Mouse (Mus musculus) forebrain, embryonic 12.5 days (tissue): ENCODE results near the gene Lypd6b. TPM values are rescaled to one million over a fixed set of nuclear protein-coding genes. Genes with fewer than 3 reads are reported as not detected.
A peak's percentile ranks its signal among the peaks of the same experiment; 100 is the strongest.

Experiments used
- ATAC-seq: fragments of 200-750 bp; cut with Nextera tagmentation; 2 replicates; pipeline ENCODE4 v1.8.0; 2017; ENCODE audit warnings: moderate TSS enrichment; ENCODE audit not compliant: low FRiP score
- H3K27ac ChIP-seq: fragments of 300-500 bp; sonication (generic); 2 replicates; pipeline ENCODE4 v1.5.1; 2016; ENCODE audit warnings: mild to moderate bottlenecking
- H3K27me3 ChIP-seq: fragments of 300-500 bp; sonication (generic); 2 replicates; pipeline ENCODE4 v1.6.1; 2016; ENCODE audit warnings: mild to moderate bottlenecking
- H3K36me3 ChIP-seq: fragments of 300-500 bp; sonication (generic); replicated peaks from 2 replicates; pipeline ENCODE4 v1.6.1; 2016; ENCODE audit warnings: mild to moderate bottlenecking
- H3K4me1 ChIP-seq: fragments of 300-500 bp; sonication (generic); 2 replicates; pipeline ENCODE4 v1.6.1; 2016
- H3K4me2 ChIP-seq: fragments of 300-500 bp; sonication (generic); 2 replicates; pipeline ENCODE4 v1.6.1; 2016; ENCODE audit warnings: mild to moderate bottlenecking, moderate library complexity
- H3K4me3 ChIP-seq: fragments of 300-500 bp; sonication (generic); replicated peaks from 2 replicates; pipeline ENCODE4 v1.5.1; 2016; ENCODE audit warnings: mild to moderate bottlenecking
- H3K9ac ChIP-seq: fragments of 300-500 bp; sonication (generic); 2 replicates; pipeline ENCODE4 v1.6.1; 2016; ENCODE audit warnings: mild to moderate bottlenecking
- H3K9me3 ChIP-seq: fragments of 300-500 bp; sonication (generic); 2 replicates; pipeline ENCODE4 v1.6.1; 2016
- WGBS: fragments of 180-500 bp; shearing (Covaris S2); methylation state at CpG from one replicate; pipeline ENCODE4 v1.1.7; 2016; 5-methylcytosine and 5-hydroxymethylcytosine counted together
- polyA plus RNA-seq: library from polyadenylated mRNA; unstranded; fragments of >200 nt; fragmentation: Nextera tagmentation; extraction: Ambion mirVana; gene quantifications from 2 replicates; pipeline ENCODE4 v1.2.1, GENCODE M21; 2016

Gene Lypd6b
- polyA plus RNA-seq, 1 experiment from 2014 or later: 2.3 TPM

GRCm38 (mm10) chr2:49937621-49938020 is 150.1 kb downstream of the Lypd6b start:
- no peaks in the 10 kb centered on the region for H3K4me1 ChIP-seq
- no peak overlapping the region for H3K27ac ChIP-seq
- no peak overlapping the region for H3K4me2 ChIP-seq
- H3K4me3 ChIP-seq: no peak overlapping the region
- H3K9me3 ChIP-seq: no peaks in the 10 kb centered on the region
- H3K9ac ChIP-seq: no peak overlapping the region
- H3K27me3 ChIP-seq: no peaks in the 10 kb centered on the region
- H3K36me3 ChIP-seq: no peaks in the 10 kb centered on the region
- no peak for ATAC-seq
- WGBS: 76% methylated on average over 13 of the region's 13 CpGs

- Histone ChIP-seq H3K36me3 (no peaks in the 10 kb centered on the region), H3K27ac (no peak overlapping the region), H3K4me3 (no peak overlapping the region), H3K4me1 (no peaks in the 10 kb centered on the region), H3K9ac (no peak overlapping the region), H3K9me3 (no peaks in the 10 kb centered on the region), H3K4me2 (no peak overlapping the region), H3K27me3 (no peaks in the 10 kb centered on the region)
- no peak for ATAC-seq
- 86% methylated on average over 8 of the region's 8 CpGs for WGBS
Measured at GRCm38 (mm10) chr2:49938246-49938645, 150.8 kb downstream of the Lypd6b start.

- WGBS: 88% methylated on average over 6 of the region's 6 CpGs
- no peaks in the 10 kb centered on the region for H3K27me3 ChIP-seq
Measured at GRCm38 (mm10) chr2:49940372-49940771, 152.9 kb downstream of the Lypd6b start.

GRCm38 (mm10) chr2:49942100-49942499 is 154.6 kb downstream of the Lypd6b start:
- no peaks in the 10 kb centered on the region for H3K36me3 ChIP-seq
- H3K4me3 ChIP-seq: no peak overlapping the region
- 76% methylated on average over 5 of the region's 5 CpGs for WGBS
- no peak overlapping the region for H3K27ac ChIP-seq
- H3K4me1 ChIP-seq: no peaks in the 10 kb centered on the region
- H3K9ac ChIP-seq: no peak overlapping the region
- H3K27me3 ChIP-seq: no peaks in the 10 kb centered on the region
- no peak for ATAC-seq
- no peaks in the 10 kb centered on the region for H3K9me3 ChIP-seq
- H3K4me2 ChIP-seq: no peak overlapping the region

More at GRCm38 (mm10) chr2:49940372-49940771, 152.9 kb downstream of the Lypd6b start:
- no peak overlapping the region for H3K4me3 ChIP-seq
- H3K4me1 ChIP-seq: no peaks in the 10 kb centered on the region
- no peak overlapping the region for H3K4me2 ChIP-seq
- no peak overlapping the region for H3K27ac ChIP-seq
- no peaks in the 10 kb centered on the region for H3K9me3 ChIP-seq
- H3K36me3 ChIP-seq: no peaks in the 10 kb centered on the region
- H3K9ac ChIP-seq: no peak overlapping the region
- no peak for ATAC-seq

- no peak for ATAC-seq
- H3K4me2 ChIP-seq: no peak overlapping the region
- no peaks in the 10 kb centered on the region for H3K27me3 ChIP-seq
Measured at GRCm38 (mm10) chr2:49951681-49952080, 164.2 kb downstream of the Lypd6b start.

GRCm38 (mm10) chr2:49952632-49953293 is 165.3 kb downstream of the Lypd6b start:
- Histone ChIP-seq H3K4me2 (no peak overlapping the region), H3K9ac (no peak overlapping the region), H3K4me1 (peaks cover 7% of the 10 kb centered on the region; the same call in 1 of the 2 replicates), H3K27ac (no peak overlapping the region), H3K27me3 (no peaks in the 10 kb centered on the region), H3K9me3 (no peaks in the 10 kb centered on the region), H3K4me3 (no peak overlapping the region), H3K36me3 (no peaks in the 10 kb centered on the region)
- 37% methylated on average over 6 of the region's 6 CpGs for WGBS
- peak; percentile 44; the same call in 1 of the 2 replicates for ATAC-seq

More at GRCm38 (mm10) chr2:49951681-49952080, 164.2 kb downstream of the Lypd6b start:
- Histone ChIP-seq H3K27ac (no peak overlapping the region), H3K9ac (no peak overlapping the region), H3K9me3 (no peaks in the 10 kb centered on the region), H3K4me3 (no peak overlapping the region), H3K36me3 (no peaks in the 10 kb centered on the region), H3K4me1 (peaks cover 7% of the 10 kb centered on the region; the same call in 1 of the 2 replicates)
- 64% methylated on average over 4 of the region's 4 CpGs for WGBS

- Histone ChIP-seq H3K9ac (no peak overlapping the region), H3K27me3 (no peaks in the 10 kb centered on the region), H3K27ac (no peak overlapping the region), H3K4me1 (peaks cover 6% of the 10 kb centered on the region; the same call in 1 of the 2 replicates), H3K4me2 (no peak overlapping the region), H3K4me3 (no peak overlapping the region), H3K9me3 (no peaks in the 10 kb centered on the region), H3K36me3 (no peaks in the 10 kb centered on the region)
- WGBS: 85% methylated on average over 2 of the region's 2 CpGs
- no peak for ATAC-seq
Measured at GRCm38 (mm10) chr2:49957449-49957848, 170.0 kb downstream of the Lypd6b start.

- Histone ChIP-seq H3K4me2 (no peak overlapping the region), H3K27me3 (no peaks in the 10 kb centered on the region), H3K4me1 (no peaks in the 10 kb centered on the region; the same call in 1 of the 2 replicates), H3K36me3 (no peaks in the 10 kb centered on the region), H3K9ac (no peak overlapping the region), H3K4me3 (no peak overlapping the region), H3K9me3 (no peaks in the 10 kb centered on the region), H3K27ac (no peak overlapping the region)
- WGBS: 90% methylated on average over 2 of the region's 2 CpGs
- no peak for ATAC-seq
Measured at GRCm38 (mm10) chr2:49961991-49962390, 174.5 kb downstream of the Lypd6b start.

- Histone ChIP-seq H3K9me3 (no peaks in the 10 kb centered on the region), H3K4me1 (peaks cover 10% of the 10 kb centered on the region), H3K27me3 (no peaks in the 10 kb centered on the region), H3K36me3 (no peaks in the 10 kb centered on the region), H3K9ac (no peak overlapping the region), H3K27ac (no peak overlapping the region), H3K4me2 (no peak overlapping the region), H3K4me3 (no peak overlapping the region)
- ATAC-seq: no peak
- WGBS: 81% methylated on average over 3 of the region's 3 CpGs
Measured at GRCm38 (mm10) chr2:49964899-49965298, 177.4 kb downstream of the Lypd6b start.

- Histone ChIP-seq H3K27ac (no peak overlapping the region), H3K27me3 (no peaks in the 10 kb centered on the region), H3K4me2 (no peak overlapping the region), H3K4me3 (no peak overlapping the region), H3K36me3 (no peaks in the 10 kb centered on the region), H3K9ac (no peak overlapping the region), H3K9me3 (no peaks in the 10 kb centered on the region), H3K4me1 (peaks cover 10% of the 10 kb centered on the region)
- ATAC-seq: peak; percentile 68; the same call in 1 of the 2 replicates
- WGBS: 27% methylated on average over 3 of the region's 3 CpGs
Measured at GRCm38 (mm10) chr2:49967748-49968147, 180.3 kb downstream of the Lypd6b start.

GRCm38 (mm10) chr2:49970990-49971389 is 183.5 kb downstream of the Lypd6b start:
- Histone ChIP-seq H3K36me3 (no peaks in the 10 kb centered on the region), H3K4me2 (no peak overlapping the region), H3K9ac (no peak overlapping the region), H3K4me1 (peaks cover 10% of the 10 kb centered on the region), H3K9me3 (no peaks in the 10 kb centered on the region), H3K4me3 (no peak overlapping the region), H3K27ac (no peak overlapping the region), H3K27me3 (no peaks in the 10 kb centered on the region)
- no peak for ATAC-seq
- 92% methylated on average over 3 of the region's 3 CpGs for WGBS

- Histone ChIP-seq H3K4me3 (no peak overlapping the region), H3K9ac (no peak overlapping the region), H3K9me3 (no peaks in the 10 kb centered on the region), H3K36me3 (no peaks in the 10 kb centered on the region), H3K4me2 (no peak overlapping the region), H3K27me3 (no peaks in the 10 kb centered on the region), H3K4me1 (no peaks in the 10 kb centered on the region), H3K27ac (no peak overlapping the region)
- ATAC-seq: no peak
- WGBS: 66% methylated on average over 10 of the region's 10 CpGs
Measured at GRCm38 (mm10) chr2:49978606-49979005, 191.1 kb downstream of the Lypd6b start.

GRCm38 (mm10) chr2:49979991-49980390 is 192.5 kb downstream of the Lypd6b start:
- Histone ChIP-seq H3K27me3 (no peaks in the 10 kb centered on the region), H3K9me3 (no peaks in the 10 kb centered on the region), H3K4me2 (no peak overlapping the region), H3K4me3 (no peak overlapping the region), H3K36me3 (no peaks in the 10 kb centered on the region), H3K9ac (no peak overlapping the region), H3K27ac (no peak overlapping the region), H3K4me1 (no peaks in the 10 kb centered on the region)
- ATAC-seq: no peak
- 92% methylated on average over 3 of the region's 3 CpGs for WGBS
